Mouse (Mus musculus) layer of hippocampus, adult 11-12 months (tissue): Measurements from ENCODE around the gene Atxn7l1.

Source experiments
- DNase-seq: peaks from one replicate; pipeline ENCODE4 v3.0.0; 2022; ENCODE audit warnings: low spot score

The Atxn7l1 gene

DNA sequence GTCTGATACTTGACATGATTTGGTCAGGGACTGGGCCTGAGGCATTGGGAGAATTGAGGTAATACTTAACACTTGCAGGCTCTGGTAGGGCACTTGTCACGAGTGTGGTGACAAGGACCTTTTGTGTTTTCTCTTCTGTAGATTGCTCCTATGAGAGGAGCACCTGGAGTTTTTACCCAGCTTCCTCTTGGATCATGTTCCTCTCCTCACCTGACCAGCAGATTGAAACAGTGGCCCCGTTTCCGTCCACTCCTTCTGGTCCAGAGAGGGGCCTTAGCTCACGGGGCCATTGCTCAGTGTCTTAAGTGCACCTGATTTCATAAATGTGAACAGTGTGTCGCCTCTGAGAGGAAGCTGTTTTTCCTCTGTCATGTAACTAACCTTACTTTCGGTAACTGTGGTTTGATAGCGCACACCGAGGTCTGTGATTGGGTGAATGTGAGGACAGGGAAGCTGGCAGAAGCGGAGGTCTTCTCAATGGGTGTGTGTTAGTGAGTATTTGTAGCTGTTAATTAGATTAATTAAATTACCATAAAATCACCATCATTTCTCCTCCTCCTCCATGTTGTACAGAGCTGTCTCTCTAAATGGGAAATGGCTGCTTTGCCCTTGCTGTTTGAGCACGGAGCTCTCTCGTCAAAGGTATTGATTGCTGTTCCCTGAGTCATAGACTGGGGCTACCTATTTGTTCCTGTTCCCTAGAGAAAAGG, 35.1 kb downstream of the Atxn7l1 start:
- no peak for DNase-seq

DNA sequence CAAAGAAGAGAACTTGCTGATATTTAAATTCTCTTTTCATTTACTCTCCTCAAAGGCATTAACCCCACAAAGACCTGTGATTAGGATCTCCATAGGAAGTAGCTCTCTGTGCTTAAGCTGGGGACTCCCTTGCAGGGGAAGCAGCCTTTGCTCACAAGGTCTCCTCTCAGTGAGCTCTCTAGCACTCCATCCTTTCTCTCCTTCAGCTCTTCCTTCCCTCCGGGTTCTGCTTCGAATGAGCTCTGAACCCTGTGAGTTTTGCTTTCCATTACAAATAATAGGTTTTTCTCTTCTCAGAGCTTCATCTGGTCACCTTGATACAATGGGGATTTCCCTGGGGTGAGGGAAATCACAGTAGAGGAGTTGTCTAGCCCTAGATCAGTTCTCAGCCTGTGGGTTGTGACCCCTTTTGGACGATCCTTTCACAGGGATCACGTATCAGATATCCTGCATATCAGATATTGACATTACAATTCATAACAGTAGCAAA, 35.7 kb downstream of the Atxn7l1 start:
- DNase-seq: no peak

DNA sequence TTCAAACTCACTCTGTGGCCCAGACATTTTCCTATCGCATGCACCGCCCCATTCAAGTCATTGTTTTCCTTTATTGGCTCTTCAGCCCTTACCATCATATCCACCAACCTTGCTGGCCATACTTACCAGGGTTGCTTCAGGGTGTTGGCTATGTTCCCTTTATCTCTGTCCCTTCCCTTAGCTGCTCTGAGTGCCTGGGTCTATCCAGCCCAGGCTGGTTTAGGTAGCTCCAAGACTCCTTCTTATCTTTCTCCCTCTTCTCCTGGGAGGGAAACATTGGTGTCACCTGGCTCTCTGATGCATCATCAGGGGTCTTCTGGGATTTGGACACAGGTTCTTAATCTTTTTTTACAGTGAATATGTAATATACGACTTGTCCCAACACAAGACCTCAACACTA, 36.6 kb downstream of the Atxn7l1 start:
- no peak for DNase-seq

DNA sequence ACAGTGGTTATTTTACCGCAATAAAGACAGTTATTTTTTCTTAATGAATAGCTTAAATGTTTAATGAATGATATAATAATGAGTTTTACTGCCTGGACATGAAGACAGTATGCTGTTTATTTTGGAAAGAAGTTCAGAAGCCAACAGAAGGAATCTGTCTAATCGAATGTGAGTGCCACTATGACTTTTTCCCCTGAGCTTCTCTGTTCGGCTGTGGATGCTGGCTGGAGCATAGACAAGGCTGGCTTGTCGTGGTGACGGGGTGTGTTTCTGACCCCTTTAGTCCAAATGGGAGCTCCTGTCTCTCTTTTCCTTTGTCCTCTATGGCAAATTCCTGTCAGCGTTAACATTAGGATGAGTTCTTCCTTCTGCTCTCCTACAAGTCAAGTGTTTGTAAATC, 37.6 kb downstream of the Atxn7l1 start:
- no peak for DNase-seq

DNA sequence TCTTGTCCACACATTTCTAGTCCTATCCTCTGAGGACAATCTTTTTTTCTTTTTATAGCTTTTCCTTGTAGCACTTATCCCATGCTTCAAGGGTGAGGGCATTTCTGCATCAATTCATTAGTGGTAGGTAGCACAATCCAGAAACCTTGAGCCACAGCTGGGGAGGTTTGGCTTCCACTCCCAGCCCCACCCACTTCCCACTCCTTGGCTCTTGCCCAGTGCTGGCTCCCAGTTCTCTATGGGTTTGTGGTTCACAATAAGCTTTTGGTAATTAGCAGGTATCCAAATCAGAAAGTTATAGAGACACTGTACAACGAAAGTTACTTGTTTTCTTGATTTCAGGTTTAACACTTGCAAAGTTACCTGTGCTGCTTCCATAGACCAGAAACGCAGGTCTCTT, 38.8 kb downstream of the Atxn7l1 start:
- DNase-seq: no peak

DNA sequence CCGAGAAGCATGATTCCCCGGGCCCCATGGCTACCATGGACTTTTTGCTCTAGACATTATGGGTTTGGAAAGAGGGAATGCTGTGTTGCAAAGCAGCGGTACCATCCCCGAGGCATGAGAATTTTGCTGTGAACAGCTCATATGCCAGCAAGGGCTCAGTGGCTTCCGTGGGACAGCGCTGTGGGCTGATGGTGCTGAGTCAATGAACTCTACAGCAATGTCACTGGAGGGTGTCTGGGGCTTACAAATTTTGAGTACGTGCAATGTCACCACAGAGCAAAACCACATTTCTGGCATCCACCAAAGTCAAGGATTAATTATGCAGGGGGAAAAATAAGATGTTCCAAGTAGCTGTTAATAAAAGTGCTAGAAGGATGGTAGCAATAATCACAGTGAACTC, 42.6 kb downstream of the Atxn7l1 start:
- DNase-seq: no peak

DNA sequence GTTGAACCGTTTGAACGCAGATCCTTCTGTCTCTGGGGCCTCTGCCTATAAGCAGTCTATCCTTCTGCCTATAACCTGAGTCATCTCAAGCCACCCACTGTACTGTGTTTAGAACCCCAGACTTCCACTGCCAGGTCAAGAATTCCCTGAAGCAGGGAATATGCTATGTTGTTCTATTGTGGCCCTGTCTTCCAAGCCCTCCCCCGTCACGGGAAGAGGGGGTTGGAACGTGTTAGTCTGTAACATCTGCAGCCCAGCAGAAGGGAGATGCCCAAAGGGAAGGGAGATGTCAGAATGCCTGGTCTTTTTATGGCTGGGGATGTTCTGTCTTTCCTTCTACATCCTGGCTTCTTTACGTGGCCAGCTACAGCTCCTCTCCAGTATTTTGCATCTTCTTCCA, 43.1 kb downstream of the Atxn7l1 start:
- no peak for DNase-seq

DNA sequence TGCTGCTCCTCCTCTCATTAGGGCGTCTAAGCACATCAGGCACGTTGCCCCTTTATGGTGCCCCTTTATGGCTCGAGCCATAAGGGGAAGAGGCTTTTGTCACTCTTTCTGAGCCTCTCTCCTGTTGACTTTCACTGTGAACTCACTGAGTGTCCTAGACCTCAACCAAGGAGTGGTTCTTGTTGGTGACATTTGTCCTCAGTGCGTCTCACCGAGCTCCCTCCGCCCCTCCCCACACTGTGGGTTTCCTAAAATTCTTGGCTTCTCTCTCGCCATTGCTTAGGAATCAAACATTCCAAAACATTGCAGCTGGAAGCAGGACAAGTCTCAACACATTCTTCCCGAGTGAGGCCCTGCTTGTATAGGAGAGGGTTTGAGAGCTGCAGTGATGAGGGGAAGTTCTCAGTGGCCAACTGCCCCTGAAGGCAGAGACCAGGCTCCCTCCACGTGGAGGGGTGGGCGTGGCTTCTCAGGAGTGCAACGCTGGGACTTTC, 46.0 kb downstream of the Atxn7l1 start:
- DNase-seq: no peak

DNA sequence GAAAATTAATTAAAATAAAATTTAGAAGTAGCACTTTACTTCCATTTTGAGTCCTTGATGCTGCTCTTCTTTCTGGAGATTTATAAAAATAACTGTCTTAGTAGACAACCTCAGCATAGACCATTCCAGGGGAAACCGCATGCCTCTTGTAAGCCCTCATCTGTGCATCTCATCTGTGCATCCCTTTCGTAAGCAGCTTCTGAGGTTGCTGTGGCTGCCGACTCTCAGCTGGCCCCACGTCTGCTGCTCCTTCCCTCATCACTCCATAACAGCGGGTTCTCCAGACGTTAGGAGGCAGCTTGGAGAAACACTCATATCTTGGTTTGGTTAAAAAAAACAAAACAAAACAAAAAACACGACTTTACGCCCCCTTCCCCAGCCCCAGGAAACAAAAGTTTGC, 47.7 kb downstream of the Atxn7l1 start:
- DNase-seq: no peak

DNA sequence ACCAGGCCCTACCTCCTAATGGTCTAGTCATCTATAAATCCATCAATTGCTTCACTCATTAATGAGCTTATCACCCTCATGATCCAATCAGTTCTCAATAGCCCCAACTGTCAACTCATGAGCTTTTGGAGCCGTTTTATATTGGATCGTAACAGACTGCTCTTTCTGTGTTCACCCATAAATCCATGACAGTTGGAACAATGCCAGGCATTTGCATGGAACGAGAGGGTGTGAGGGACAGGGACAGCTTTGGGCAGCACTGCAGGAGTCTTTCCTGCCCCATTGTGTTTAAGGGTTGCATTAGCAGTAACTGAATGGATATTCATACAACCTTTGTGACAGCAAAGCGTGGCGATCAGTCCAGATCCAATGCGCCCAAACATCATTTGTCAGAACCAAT, 49.8 kb downstream of the Atxn7l1 start:
- DNase-seq: no peak

DNA sequence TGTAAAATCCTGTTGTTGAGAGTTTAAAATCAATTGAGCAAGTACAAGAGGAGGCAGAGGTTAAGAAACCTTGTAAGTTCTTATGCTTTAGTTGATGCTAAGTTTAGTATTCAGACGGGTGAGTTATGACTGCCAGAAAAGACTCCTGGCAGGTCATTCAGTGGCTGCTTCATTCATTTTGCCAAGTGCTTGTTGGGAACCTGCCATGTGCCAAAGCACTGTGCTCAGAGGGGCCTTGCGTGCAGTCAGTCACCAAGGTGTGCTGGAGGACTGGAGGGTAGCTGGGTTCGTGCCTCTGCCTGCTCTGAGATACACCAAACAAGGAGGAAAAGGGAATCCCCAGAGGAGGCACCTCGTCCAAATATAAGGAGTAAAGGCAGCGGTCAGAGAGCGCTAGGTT, 50.3 kb downstream of the Atxn7l1 start:
- no peak for DNase-seq

DNA sequence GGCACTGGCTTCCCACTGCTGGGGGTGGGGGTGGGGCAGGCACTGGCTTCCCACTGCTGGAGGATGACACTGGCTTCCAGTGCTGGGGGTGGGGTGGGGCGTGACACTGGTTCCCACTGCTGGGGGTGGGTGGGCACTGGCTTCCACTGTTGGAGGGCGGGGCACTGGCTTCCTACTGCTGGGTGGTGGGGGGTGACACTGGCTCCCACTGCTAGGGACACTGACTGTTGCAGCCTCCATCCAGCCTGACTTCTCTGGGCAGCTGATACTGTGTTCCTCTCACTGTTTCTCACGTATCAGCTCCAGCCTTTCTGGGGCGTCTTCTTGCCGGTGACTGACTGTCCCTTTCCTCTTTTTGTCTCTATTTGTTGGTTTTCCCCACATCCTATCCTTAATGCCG, 53.6 kb downstream of the Atxn7l1 start:
- DNase-seq: no peak

DNA sequence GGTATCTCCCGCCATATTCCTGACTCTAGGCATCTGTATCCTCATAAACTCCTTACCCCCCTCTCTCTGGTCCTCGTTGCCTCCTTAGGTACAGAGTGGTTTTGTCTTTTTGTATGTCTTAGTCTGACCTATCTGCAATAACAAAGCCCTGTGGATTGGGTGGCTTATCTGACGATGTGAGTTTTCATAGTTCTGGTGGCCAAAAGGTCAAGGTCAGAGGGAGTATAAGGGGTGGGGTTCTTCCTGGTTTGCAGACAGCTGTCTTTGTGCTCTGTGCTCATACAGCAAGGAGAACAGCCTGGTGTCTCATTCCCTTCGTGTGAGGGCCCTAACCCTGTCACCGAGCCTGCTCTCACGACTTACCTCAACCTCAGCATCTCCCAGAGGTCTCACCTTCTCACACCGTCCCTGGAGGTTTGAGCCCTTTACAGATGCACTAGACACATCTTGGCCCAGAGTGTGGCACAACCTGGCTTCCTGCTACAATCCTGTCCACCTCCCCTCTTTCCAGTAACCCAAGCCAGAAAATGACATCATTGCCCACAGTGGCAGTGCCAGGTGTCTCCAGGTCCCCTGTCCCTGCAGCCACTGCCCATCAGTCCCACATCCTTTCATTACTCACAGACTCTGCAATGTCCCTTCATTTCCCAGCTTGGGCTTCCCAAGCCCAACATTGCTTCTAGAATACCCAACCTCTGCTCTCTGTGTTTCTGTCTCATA, 54.2 kb downstream of the Atxn7l1 start:
- no peak for DNase-seq

DNA sequence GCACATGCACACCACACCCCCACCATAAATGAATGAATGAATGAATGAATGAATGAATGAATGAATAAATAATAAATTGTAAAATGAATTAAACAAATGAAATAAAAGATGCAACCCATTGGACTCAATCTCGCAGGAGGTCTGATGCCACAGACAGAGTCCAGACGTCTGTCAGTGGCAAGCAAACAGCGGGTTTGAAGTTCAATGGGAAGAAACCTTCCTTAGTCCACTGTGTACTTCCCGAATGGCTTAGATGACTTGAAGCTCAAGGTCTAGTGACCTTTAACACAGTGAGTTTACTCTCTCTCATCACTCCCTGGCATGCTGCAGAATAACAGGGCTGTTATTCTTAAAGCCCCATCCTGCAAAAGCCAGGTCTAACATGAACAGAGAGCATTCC, 57.8 kb downstream of the Atxn7l1 start:
- DNase-seq: no peak

DNA sequence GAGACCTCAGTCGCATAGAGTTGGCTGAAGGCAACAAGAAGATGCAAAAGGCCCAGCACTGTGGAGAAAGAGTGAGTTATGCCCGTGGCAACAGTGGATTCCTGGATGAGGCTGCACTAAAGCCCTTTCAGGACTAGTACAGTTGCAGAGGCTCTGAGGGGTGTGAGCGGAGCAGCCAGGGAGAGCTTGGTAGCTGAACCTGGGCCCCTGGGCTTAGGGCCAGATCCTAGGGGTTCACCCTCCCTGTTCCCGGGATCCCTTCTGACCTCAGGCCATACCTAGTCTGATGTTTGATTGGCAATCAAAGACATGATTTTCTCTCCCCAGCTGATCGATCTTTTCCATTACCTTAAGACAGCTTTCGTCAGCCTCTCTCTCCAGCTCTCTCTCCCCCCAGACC, 58.8 kb downstream of the Atxn7l1 start:
- no peak for DNase-seq

DNA sequence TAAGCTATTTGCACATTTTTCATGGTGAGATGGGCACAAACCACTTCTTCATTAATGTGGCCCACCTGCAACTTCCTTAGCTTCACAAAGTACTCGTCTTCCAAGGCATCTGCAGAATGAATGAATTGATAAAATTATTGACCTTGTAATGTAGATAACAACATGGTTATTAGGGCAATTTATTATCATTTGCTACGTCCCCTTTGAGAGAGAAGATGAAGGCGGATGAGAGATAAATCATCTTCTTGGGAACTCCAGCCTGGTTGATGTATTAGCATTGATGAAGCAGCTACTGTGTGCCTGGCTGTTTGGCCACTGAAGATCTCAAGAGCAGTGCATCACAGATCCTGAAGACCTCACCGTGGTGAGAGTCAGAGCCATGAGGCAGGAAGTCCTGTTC, 63.4 kb downstream of the Atxn7l1 start:
- DNase-seq: no peak

DNA sequence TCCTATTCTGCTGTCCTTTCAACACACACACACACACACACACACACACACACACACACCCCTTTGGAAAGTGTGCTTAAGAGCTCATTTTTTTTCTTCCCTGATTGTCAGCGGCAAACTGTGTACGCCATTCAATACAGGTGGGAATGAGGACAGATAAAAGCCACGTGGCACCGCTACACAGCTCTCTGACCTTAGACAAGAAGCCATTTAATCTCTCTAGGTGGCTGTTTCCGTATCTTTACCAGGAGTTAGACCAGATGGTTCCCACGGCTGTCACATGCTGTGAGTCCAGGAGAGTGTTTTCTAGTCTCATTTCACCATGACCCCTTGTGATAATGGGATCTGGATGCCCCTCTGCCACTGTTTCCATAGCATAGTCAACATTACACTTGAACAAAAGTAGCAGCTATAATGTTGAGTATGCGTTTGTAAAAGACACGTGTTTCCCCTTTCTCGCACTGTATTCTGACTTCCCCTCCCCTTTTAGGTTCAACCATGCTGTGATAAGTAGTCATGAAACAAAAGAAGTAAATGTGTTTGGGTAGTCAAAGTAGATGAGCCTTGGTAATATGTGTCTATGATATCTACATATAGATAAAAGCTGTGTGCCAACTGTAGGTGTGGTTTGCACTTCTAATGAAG, 70.8 kb downstream of the Atxn7l1 start:
- no peak for DNase-seq

DNA sequence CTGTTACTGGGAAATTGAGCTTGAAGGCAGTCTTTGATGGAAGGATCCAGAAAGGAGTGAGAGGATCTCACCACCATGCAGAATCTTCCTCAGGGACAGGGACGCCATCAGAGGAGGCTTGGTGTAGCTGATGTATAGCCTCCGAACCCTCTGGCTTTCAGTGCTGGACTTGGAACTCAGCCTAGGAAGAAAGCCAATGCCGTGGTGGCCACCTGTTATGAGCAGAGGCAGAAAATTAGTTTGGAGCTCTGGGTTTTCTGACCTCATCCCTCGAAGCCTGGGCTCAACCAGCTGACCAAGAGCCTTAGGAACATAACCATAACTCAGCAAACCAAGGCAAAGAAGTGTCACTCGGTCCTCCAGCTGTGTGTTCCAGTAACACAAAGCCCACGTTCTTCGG, 71.9 kb downstream of the Atxn7l1 start:
- no peak for DNase-seq

DNA sequence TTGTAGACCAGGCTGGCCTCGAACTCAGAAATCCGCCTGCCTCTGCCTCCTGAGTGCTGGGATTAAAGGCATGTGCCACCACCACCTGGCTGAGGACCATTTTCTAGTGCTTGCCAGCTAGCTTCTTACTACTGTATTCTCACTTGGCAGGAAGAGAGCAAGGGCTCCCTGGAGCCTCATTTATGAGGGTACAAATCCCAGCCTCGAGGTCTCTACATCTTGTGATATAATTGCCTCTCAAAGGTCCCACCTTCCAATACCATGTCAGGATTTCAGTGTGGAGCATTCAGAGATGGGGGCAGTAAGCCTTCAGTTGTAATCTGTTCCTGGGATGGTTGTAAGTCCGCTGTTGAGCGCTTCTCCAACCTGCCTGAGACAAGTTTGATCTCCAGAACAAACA, 72.6 kb downstream of the Atxn7l1 start:
- DNase-seq: no peak

DNA sequence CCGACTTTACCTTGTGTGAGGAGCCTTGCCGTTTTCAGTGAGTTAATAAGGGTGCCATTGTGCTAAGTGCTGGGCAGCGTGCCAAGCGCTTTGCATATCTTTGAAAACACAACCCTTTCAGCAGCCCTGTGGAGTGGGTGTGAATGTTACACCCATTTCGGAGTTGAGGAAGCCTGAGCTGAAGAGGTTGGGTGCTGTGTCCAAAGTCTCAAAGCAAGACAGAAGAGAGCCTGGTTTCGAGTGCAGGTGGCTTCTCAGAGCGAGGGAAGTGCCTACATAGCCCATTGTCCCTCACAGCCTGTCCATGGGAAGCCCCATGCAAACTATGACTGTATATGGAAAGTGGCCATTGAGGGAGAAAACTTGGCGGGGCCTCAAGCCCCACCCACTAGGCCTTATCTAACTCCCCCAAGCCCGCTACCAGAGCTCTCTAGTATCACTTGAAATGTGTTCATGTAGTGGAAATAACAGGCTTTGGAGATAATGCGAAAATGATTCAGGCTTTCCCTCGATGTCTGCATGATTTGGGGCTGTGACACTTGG, 73.1 kb downstream of the Atxn7l1 start:
- DNase-seq: peak; percentile 67

DNA sequence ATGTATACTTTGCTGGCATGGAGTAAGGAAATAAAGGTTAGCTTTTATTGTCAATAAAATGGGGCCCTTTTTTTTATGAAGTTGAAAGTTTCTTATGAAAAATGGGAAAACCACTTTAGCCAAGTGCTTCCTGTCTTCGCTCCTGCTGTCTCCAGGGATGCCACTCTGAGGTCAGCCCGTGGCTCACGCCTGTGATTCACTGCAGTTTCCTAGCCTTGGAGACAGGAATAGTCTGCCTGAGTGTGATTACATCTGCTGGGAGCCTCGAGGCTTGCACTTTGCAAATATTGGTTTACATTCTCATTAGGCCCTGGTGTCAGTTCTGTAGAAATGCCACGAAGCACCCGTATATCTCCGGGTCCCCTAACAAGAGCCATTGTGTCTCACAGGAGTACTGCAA, 74.7 kb downstream of the Atxn7l1 start:
- no peak for DNase-seq

DNA sequence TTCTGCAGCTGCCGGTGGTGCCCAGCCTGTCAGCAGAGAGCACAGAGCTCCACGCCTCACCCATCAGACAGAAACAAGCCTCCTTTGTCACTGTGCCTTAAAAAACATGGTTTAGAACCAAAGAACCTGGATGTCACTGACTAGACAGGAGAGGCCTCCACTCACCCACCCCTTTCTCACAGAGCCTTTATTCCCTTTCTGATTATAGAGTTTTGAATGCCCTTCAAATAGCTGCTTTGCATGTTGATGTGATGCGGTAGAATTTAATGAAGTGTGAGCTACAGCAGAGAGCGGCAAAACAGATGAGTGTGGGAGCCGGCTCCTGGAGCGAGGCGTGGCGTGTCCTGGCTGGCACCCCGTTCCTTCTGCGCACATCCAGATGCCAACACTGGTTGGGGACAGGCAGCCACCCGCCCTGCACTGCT, 77.6 kb downstream of the Atxn7l1 start:
- DNase-seq: peak; percentile 51

DNA sequence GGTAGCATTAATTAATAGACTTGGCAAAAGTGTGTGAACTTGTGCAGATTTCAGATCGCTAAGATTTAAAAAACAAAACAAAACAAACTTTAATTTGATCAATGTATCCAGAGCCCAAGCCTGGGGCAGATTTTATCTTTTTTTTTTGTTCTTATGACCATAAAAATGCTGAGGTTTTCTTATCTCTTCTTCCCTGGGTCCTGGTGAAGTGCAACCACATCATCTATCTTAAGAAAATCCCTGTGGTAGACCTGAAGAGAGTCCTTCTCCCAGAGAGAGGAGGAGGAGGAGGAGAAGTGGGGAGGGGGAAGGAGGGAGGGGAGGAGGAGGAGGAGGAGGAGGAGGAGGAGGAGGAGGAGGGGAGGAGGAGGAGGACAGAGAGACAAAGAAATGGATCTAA, 78.5 kb downstream of the Atxn7l1 start:
- no peak for DNase-seq
